Comparison of ENCODE assay signal across 22 mouse cellular contexts in the genomic region with DNA sequence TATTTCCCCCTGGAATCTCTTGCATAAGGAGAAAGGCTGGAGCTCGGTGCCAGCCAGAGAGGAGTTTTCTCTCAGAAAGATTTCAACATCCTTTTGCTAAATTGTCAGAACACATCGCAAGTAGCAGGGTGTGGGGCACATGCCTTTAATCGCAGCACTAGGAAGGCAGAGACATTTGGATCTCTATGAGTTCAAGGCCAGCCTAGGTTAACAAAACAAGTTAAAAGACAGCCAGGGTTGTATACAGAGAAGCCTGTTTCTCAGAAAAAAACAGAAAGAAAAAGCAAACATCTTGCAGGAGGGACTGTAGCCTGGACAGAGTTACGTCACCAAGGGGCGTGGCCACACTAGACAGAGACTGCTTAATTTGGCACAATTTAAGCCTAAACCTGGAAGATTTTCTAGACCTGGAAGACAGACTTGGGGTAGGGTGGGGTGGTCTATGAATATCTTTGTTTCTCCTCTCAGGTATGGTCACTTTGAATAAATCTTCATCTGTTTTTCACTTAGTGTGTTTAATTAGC. TPM values are rescaled to one million over a fixed set of nuclear protein-coding genes. Genes with fewer than 3 reads are reported as not detected.
DNase-seq lines count a peak whose midpoint lies in the region; TF ChIP-seq lines count a peak whose summit lies in the region.
"Had no signal": no experiment of that assay in that cellular context is flagged by ENCODE, and none has a peak within 500 bp of the region (broad histone marks: within the 10 kb centered on the region; RNA-seq: fewer than 3 reads in every experiment).

No protein-coding gene starts in this region.

- no peak overlapping the region for H3K27ac ChIP-seq in liver, adult 2 months (replicated peaks; ENCODE audit: insufficient read depth, low read depth, low read length)
- H3K27ac ChIP-seq: embryonic facial prominence, embryonic 13.5 days; gastrocnemius, adult 2 months; left cerebral cortex, adult 2 months; limb, embryonic 10.5 days; liver, embryonic 13.5 days; midbrain, embryonic 15.5 days had no signal

- no peak overlapping the region for H3ac ChIP-seq in myocyte (ENCODE audit: control insufficient read depth, insufficient read length)

- H3K9ac ChIP-seq in liver, adult 2 months (ENCODE audit: low read depth, low read length), result no peak overlapping the region
- H3K9ac ChIP-seq: embryonic facial prominence, embryonic 13.5 days; liver, embryonic 13.5 days; midbrain, embryonic 15.5 days had no signal

- no peaks in the 10 kb centered on the region for H3K27me3 ChIP-seq in liver, adult 2 months (ENCODE audit: control insufficient read depth, insufficient read depth, low read length)
- H3K27me3 ChIP-seq in E14TG2a.4 (ENCODE audit: insufficient read depth, low read length) (no peaks in the 10 kb centered on the region), myocyte (ENCODE audit: control insufficient read depth, insufficient read depth, insufficient read length) (no peaks in the 10 kb centered on the region)
- H3K27me3 ChIP-seq: embryonic facial prominence, embryonic 13.5 days; liver, embryonic 13.5 days; midbrain, embryonic 15.5 days had no signal

- DNase-seq in liver, adult 2 months (ENCODE audit: extremely low read depth, low read depth, low spot score), result peak; percentile 6
- DNase-seq in liver, result no peak
- peak; percentile 37 for DNase-seq in ZHBTc4 (ENCODE audit: low read depth, low spot score)
- no peak for DNase-seq in cerebellum, adult 8-10 months
- DNase-seq in urinary bladder, adult 2 months (ENCODE audit: low spot score), result no peak
- no peak for DNase-seq in frontal cortex, postnatal 36 days (ENCODE audit: low spot score in 2 of 2)
- DNase-seq: cerebellum, adult 11 months; cerebellum, postnatal 14 days; gastrocnemius, adult 2 months; heart, postnatal 10 days; kidney, postnatal 4 days; layer of hippocampus, adult 9-11 months; liver, embryonic 13.5 days; retina, postnatal 1 day; thymus, adult 2 months had no signal

- TF ChIP-seq CTCF in liver, adult 2 months (IDR thresholded peaks at IDR 0.05; ENCODE audit: low read depth, low read length), result no peak
- TF ChIP-seq CTCF in E14TG2a.4 (conservative IDR thresholded peaks at IDR 0.05; ENCODE audit: low read length), result no peak

- no peaks in the 10 kb centered on the region for H3K36me3 ChIP-seq in liver, adult 2 months (ENCODE audit: control insufficient read depth, insufficient read depth, low read length)
- H3K36me3 ChIP-seq in E14TG2a.4 (ENCODE audit: insufficient read depth, low read length) (peaks cover 100% of the 10 kb centered on the region), myocyte (ENCODE audit: control insufficient read depth, insufficient read depth) (peaks cover 3% of the 10 kb centered on the region)
- H3K36me3 ChIP-seq: embryonic facial prominence, embryonic 13.5 days; limb, embryonic 10.5 days; liver, embryonic 13.5 days; midbrain, embryonic 15.5 days had no signal

- peaks cover 67% of the 10 kb centered on the region for H3K9me3 ChIP-seq in E14TG2a.4 (ENCODE audit: low read length)
- H3K9me3 ChIP-seq: embryonic facial prominence, embryonic 13.5 days; limb, embryonic 10.5 days; liver, embryonic 13.5 days; midbrain, embryonic 15.5 days had no signal

- no peak for TF ChIP-seq POLR2A in liver, adult 2 months (IDR thresholded peaks at IDR 0.05; ENCODE audit: extremely low read depth, insufficient read depth, low read length)
- no peak for TF ChIP-seq POLR2A in myocyte (IDR thresholded peaks at IDR 0.05; ENCODE audit: insufficient read length, low read depth)

- H3K4me3 ChIP-seq in liver, adult 2 months (ENCODE audit: insufficient read depth, low read depth, low read length), result no peak overlapping the region
- H3K4me3 ChIP-seq in E14TG2a.4 (replicated peaks; ENCODE audit: low read length) (peak overlapping the region; percentile 11; the same call in 1 of the 2 replicates), myocyte (no peak overlapping the region)
- H3K4me3 ChIP-seq: embryonic facial prominence, embryonic 13.5 days; gastrocnemius, adult 2 months; left cerebral cortex, adult 2 months; limb, embryonic 10.5 days; liver, embryonic 13.5 days; midbrain, embryonic 15.5 days had no signal

- WGBS in liver, adult 2 months, result 52% methylated on average over 5 of the region's 5 CpGs

- peaks cover 3% of the 10 kb centered on the region; the same call in 1 of the 2 replicates for H3K4me1 ChIP-seq in liver, adult 2 months (ENCODE audit: control insufficient read depth, insufficient read depth, low read length)
- H3K4me1 ChIP-seq in E14TG2a.4 (replicated peaks; ENCODE audit: low read depth, low read length), result peaks cover 81% of the 10 kb centered on the region
- H3K4me1 ChIP-seq: limb, embryonic 10.5 days; midbrain, embryonic 15.5 days had no signal

- H3K79me2 ChIP-seq in liver, adult 2 months (ENCODE audit: control insufficient read depth, insufficient read depth, low read length), result no peaks in the 10 kb centered on the region
- peaks cover 4% of the 10 kb centered on the region for H3K79me2 ChIP-seq in myocyte (ENCODE audit: control insufficient read depth, insufficient read depth)

- H3K4me2 ChIP-seq in myocyte (ENCODE audit: low read depth), result no peak overlapping the region
- H3K4me2 ChIP-seq: embryonic facial prominence, embryonic 13.5 days; heart, embryonic 11.5 days; liver, embryonic 13.5 days; midbrain, embryonic 15.5 days had no signal

TF ChIP-seq in myocyte, 11 proteins besides CTCF, POLR2A, EP300 and RAD21:
- TF ChIP-seq SRF (IDR thresholded peaks at IDR 0.05; ENCODE audit: control insufficient read depth, insufficient read length, low read depth) (no peak), MYOD1 (IDR thresholded peaks at IDR 0.05; ENCODE audit: control insufficient read depth in 1 of 3, insufficient read length in 2 of 3, low read depth in 2 of 3) (no peak), CEBPB (IDR thresholded peaks at IDR 0.05; ENCODE audit: insufficient read depth, poor library complexity, severe bottlenecking) (0 out of 2 replicates have a peak, but pooled peaks have one; percentile 29), USF1 (IDR thresholded peaks at IDR 0.05; ENCODE audit: low read depth) (no peak), TCF3 (IDR thresholded peaks at IDR 0.05; ENCODE audit: insufficient read length, low read depth) (no peak), E2F4 (IDR thresholded peaks at IDR 0.05; ENCODE audit: insufficient read depth) (no peak), MYOG (IDR thresholded peaks at IDR 0.05; ENCODE audit: control insufficient read depth in 1 of 3, insufficient read depth in 1 of 3, insufficient read length in 2 of 3, low read depth in 2 of 3) (no peak), MAX (IDR thresholded peaks at IDR 0.05; ENCODE audit: low read depth) (no peak)

RNA-seq across cellular contexts. Expression of a gene that starts 9.0 kb away (rescaled TPM):
- total RNA-seq in liver, adult 2 months (2014; rRNA removed), result 1.8 and 3.2 TPM in 2 replicates
- polyA plus RNA-seq in liver, adult 2 months (2012; rRNA removed), result 2.5 and 2.8 TPM in 2 replicates
- 74.9 TPM for polyA plus RNA-seq in myocyte (2012; fragmentation: generic; extraction: Trizol)
- 135 and 192 TPM in 2 replicates for polyA plus RNA-seq in urinary bladder, adult 2 months (2012; rRNA removed)

Comparison
In these comparisons a context has a peak if more than half of its experiments do, and no peak if none do; other contexts are left out.
1. DNase-seq: peak in liver, adult 2 months (single experiment) and ZHBTc4 (single experiment); none in liver (single experiment), cerebellum, adult 8-10 months (single experiment), urinary bladder, adult 2 months (single experiment) and frontal cortex, postnatal 36 days (0 of 2).
2. RNA of a gene that starts 9.0 kb away (polyA plus RNA-seq): 135 to 192 TPM in urinary bladder, adult 2 months and 74.9 TPM in myocyte (single experiment); 2.5 to 2.8 TPM in liver, adult 2 months; every median in the first group is over 10 times any median in the second.